Mouse (Mus musculus): Measurements from ENCODE around the gene Tunar. TPM values are rescaled to one million over a fixed set of nuclear protein-coding genes. Genes with fewer than 3 reads are reported as not detected.

The Tunar gene
- polyA plus RNA-seq, 1 experiment, result not detected

- Histone ChIP-seq H3K4me3 (ENCODE audit: insufficient read depth, low read depth, low read length) (peak overlapping the region; percentile 11; the same call in 1 of the 2 replicates), H3K27me3 (replicated peaks; ENCODE audit: control insufficient read depth, insufficient read depth, low read length) (peaks cover 1% of the 10 kb centered on the region), H3K36me3 (ENCODE audit: control insufficient read depth, insufficient read depth, low read length) (no peaks in the 10 kb centered on the region), H3K27ac (ENCODE audit: insufficient read depth, low read depth, low read length) (no peak overlapping the region), H3K4me1 (ENCODE audit: control insufficient read depth, insufficient read depth, low read length) (peaks cover 4% of the 10 kb centered on the region; the same call in 1 of the 2 replicates)
- under 1% methylated on average over 74 of the region's 77 CpGs for WGBS
- TF ChIP-seq POLR2A (IDR thresholded peaks at IDR 0.05; ENCODE audit: low read depth, low read length), result no peak
- TF ChIP-seq CTCF (conservative IDR thresholded peaks at IDR 0.05; ENCODE audit: insufficient read depth, insufficient read length, low read depth, low read length), result no peak
- DNase-seq, result no peak
Measured at GRCm38 (mm10) chr12:105336421-105337289, 3.0 kb downstream of the Tunar start.

- peaks cover 6% of the 10 kb centered on the region; the same call in 1 of the 2 replicates for H3K4me1 ChIP-seq (ENCODE audit: control insufficient read depth, insufficient read depth, low read length)
- 5% methylated on average over 31 of the region's 31 CpGs for WGBS
- H3K27ac ChIP-seq (ENCODE audit: insufficient read depth, low read depth, low read length), result no peak overlapping the region
- H3K27me3 ChIP-seq (replicated peaks; ENCODE audit: control insufficient read depth, insufficient read depth, low read length), result peaks cover 1% of the 10 kb centered on the region
- TF ChIP-seq CTCF (conservative IDR thresholded peaks at IDR 0.05; ENCODE audit: insufficient read depth, insufficient read length, low read depth, low read length), result no peak
- TF ChIP-seq POLR2A (IDR thresholded peaks at IDR 0.05; ENCODE audit: low read depth, low read length), result no peak
- no peak overlapping the region; the same call in 1 of the 2 replicates for H3K4me3 ChIP-seq (ENCODE audit: insufficient read depth, low read depth, low read length)
- no peaks in the 10 kb centered on the region for H3K36me3 ChIP-seq (ENCODE audit: control insufficient read depth, insufficient read depth, low read length)
- DNase-seq, result no peak
Measured at GRCm38 (mm10) chr12:105337290-105338005, 3.8 kb downstream of the Tunar start.

- H3K27ac ChIP-seq (ENCODE audit: insufficient read depth, low read depth, low read length), result no peak overlapping the region
- no peak for TF ChIP-seq CTCF (conservative IDR thresholded peaks at IDR 0.05; ENCODE audit: insufficient read depth, insufficient read length, low read depth, low read length)
- no peak for TF ChIP-seq POLR2A (IDR thresholded peaks at IDR 0.05; ENCODE audit: low read depth, low read length)
- H3K4me3 ChIP-seq (ENCODE audit: insufficient read depth, low read depth, low read length), result no peak overlapping the region
- H3K36me3 ChIP-seq (ENCODE audit: control insufficient read depth, insufficient read depth, low read length), result no peaks in the 10 kb centered on the region
- 75% methylated on average over 11 of the region's 11 CpGs for WGBS
- H3K27me3 ChIP-seq (replicated peaks; ENCODE audit: control insufficient read depth, insufficient read depth, low read length), result peaks cover 1% of the 10 kb centered on the region
- no peak for DNase-seq
- H3K4me1 ChIP-seq (ENCODE audit: control insufficient read depth, insufficient read depth, low read length), result peaks cover 6% of the 10 kb centered on the region; the same call in 1 of the 2 replicates
Measured at GRCm38 (mm10) chr12:105338256-105338977, 4.7 kb downstream of the Tunar start.

DNA sequence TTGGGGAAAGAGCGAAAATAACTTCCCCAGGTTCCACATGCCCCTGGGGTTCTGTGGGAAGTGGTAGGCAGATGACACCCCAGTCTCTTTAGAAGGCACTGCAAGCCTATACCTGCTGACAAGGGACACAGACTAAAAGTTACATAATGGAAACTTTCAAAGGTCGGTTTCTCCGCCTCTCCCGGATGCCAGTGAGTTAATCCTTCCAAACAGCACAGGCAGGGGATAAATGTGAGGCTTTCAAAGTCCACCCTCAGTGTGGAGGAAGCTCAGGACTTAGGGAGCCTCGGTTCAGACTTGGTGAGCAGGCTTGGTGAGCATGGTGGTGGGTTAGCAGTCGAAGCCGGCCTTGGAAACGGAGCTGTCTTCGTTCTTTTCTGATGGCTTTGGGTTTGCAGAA lies 7.9 kb downstream of the Tunar start:
- Histone ChIP-seq H3K4me3 (ENCODE audit: insufficient read depth, low read depth, low read length) (no peak overlapping the region), H3K4me1 (ENCODE audit: control insufficient read depth, insufficient read depth, low read length) (peaks cover 6% of the 10 kb centered on the region; the same call in 1 of the 2 replicates), H3K36me3 (ENCODE audit: control insufficient read depth, insufficient read depth, low read length) (no peaks in the 10 kb centered on the region), H3K27me3 (replicated peaks; ENCODE audit: control insufficient read depth, insufficient read depth, low read length) (peaks cover 1% of the 10 kb centered on the region), H3K27ac (ENCODE audit: insufficient read depth, low read depth, low read length) (peak overlapping the region; percentile 40; the same call in 1 of the 2 replicates)
- TF ChIP-seq POLR2A (IDR thresholded peaks at IDR 0.05; ENCODE audit: low read depth, low read length), result no peak
- TF ChIP-seq CTCF (conservative IDR thresholded peaks at IDR 0.05; ENCODE audit: insufficient read depth, insufficient read length, low read depth, low read length), result no peak
- DNase-seq, result peak; percentile 91
- 44% methylated on average over 9 of the region's 9 CpGs for WGBS

- DNase-seq, result no peak
- 83% methylated on average over 7 of the region's 7 CpGs for whole genome bisulfite sequencing
- Histone ChIP-seq H3K27me3 (replicated peaks; ENCODE audit: control insufficient read depth, insufficient read depth, low read length) (no peaks in the 10 kb centered on the region), H3K4me1 (ENCODE audit: control insufficient read depth, insufficient read depth, low read length) (peaks cover 6% of the 10 kb centered on the region; the same call in 1 of the 2 replicates), H3K36me3 (ENCODE audit: control insufficient read depth, insufficient read depth, low read length) (no peaks in the 10 kb centered on the region), H3K27ac (ENCODE audit: insufficient read depth, low read depth, low read length) (no peak overlapping the region), H3K4me3 (ENCODE audit: insufficient read depth, low read depth, low read length) (no peak overlapping the region)
- no peak for TF ChIP-seq CTCF (conservative IDR thresholded peaks at IDR 0.05; ENCODE audit: insufficient read depth, insufficient read length, low read depth, low read length)
- TF ChIP-seq POLR2A (IDR thresholded peaks at IDR 0.05; ENCODE audit: low read depth, low read length), result no peak
Measured at GRCm38 (mm10) chr12:105344460-105344859, 10.8 kb downstream of the Tunar start.

- Histone ChIP-seq H3K27me3 (replicated peaks; ENCODE audit: control insufficient read depth, insufficient read depth, low read length) (no peaks in the 10 kb centered on the region), H3K4me1 (ENCODE audit: control insufficient read depth, insufficient read depth, low read length) (0 out of 2 replicates have a peak, but pooled peaks cover under 1% of the 10 kb centered on the region), H3K4me3 (ENCODE audit: insufficient read depth, low read depth, low read length) (no peak overlapping the region), H3K36me3 (ENCODE audit: control insufficient read depth, insufficient read depth, low read length) (no peaks in the 10 kb centered on the region), H3K27ac (ENCODE audit: insufficient read depth, low read depth, low read length) (no peak overlapping the region)
- 36% methylated on average over 4 of the region's 4 CpGs for WGBS
- TF ChIP-seq POLR2A (IDR thresholded peaks at IDR 0.05; ENCODE audit: low read depth, low read length) (no peak), CTCF (conservative IDR thresholded peaks at IDR 0.05; ENCODE audit: insufficient read depth, insufficient read length, low read depth, low read length) (no peak)
- DNase-seq, result no peak
Measured at GRCm38 (mm10) chr12:105346861-105347260, 13.2 kb downstream of the Tunar start.
